Mouse (Mus musculus) macrophage (primary cell): Measurements from ENCODE around the gene Il20rb. TPM values are rescaled to one million over a fixed set of nuclear protein-coding genes. Genes with fewer than 3 reads are reported as not detected.

Experiments used
- H3K27ac ChIP-seq: fragments of 350-480 bp; formaldehyde crosslinking; 2 replicates; pipeline ENCODE4 v1.9.0; 2021
- H3K36me3 ChIP-seq: fragments of 350-480 bp; formaldehyde crosslinking; 2 replicates; pipeline ENCODE4 v1.9.0; 2021; ENCODE audit errors: inconsistent target
- H3K4me3 ChIP-seq: fragments of 350-480 bp; formaldehyde crosslinking; 2 replicates; pipeline ENCODE4 v1.9.0; 2021; ENCODE audit errors: inconsistent target
- H3K79me2 ChIP-seq: fragments of 350-480 bp; formaldehyde crosslinking; 2 replicates; pipeline ENCODE4 v1.9.0; 2021; ENCODE audit errors: inconsistent target
- WGBS: methylation state at CpG from one replicate; pipeline ENCODE4 v1.1.7; 2026; ENCODE audit warnings: inconsistent platforms; ENCODE audit not compliant: missing documents; 5-methylcytosine and 5-hydroxymethylcytosine counted together
- polyA plus RNA-seq: library from polyadenylated mRNA; stranded (reverse); fragments of 250-400 nt; gene quantifications from 3 replicates; pipeline ENCODE4 v1.2.4, GENCODE M21; 2018; ENCODE audit warnings: inconsistent platforms

The Il20rb gene
- polyA plus RNA-seq, 1 experiment from 2014 or later: 1.2 TPM

DNA sequence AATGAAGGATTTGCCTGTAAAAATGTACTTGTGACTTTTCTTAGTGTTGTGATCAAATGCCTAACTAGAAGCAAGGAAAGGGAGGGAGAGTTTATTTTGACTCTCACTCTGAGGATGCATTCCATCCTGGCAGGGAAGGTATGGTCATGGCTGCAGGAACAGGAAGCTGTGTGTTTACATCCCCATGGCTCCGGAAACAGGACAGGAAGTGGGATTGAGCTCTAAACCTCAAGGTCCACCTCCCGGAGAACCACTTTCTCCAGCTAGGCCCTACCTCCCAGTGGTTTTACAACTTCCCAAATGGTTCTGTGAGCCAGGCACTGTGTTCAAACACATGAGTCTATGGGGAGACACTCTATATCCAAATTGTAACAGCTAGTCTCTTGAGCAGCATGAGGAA is 22.8 kb downstream of the Il20rb start:
- Histone ChIP-seq H3K79me2 (no peaks in the 10 kb centered on the region), H3K36me3 (0 out of 2 replicates have a peak, but pooled peaks cover 4% of the 10 kb centered on the region), H3K4me3 (no peak overlapping the region), H3K27ac (no peak overlapping the region)
- WGBS: 5% methylated on average over 2 of the region's 2 CpGs

GRCm38 (mm10) chr9:100462098-100462497 is 24.5 kb downstream of the Il20rb start:
- H3K79me2 ChIP-seq: no peaks in the 10 kb centered on the region
- no peak overlapping the region for H3K4me3 ChIP-seq
- H3K36me3 ChIP-seq: 0 out of 2 replicates have a peak, but pooled peaks cover 4% of the 10 kb centered on the region
- 97% methylated on average over 4 of the region's 4 CpGs for WGBS
- no peak overlapping the region for H3K27ac ChIP-seq

DNA sequence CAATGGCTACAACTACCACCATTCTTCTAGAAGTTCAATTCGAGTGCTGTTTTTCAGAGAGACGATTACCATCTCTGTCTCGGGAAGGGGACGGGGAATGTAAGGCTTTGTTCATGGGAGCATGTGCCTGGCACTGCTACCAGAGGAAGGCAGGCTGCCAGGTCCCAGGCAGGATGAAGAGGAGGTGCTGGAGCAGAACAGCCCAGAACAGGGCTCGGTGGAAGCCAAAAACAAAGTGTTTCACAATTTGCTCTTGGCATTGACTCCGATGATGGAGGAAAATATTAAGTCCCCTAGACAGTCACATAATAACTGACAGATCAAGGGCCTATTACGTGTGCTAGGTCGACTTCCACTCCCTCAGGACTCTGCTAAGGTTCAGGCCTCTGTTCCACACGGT is 24.9 kb downstream of the Il20rb start:
- 88% methylated on average over 9 of the region's 9 CpGs for WGBS
- H3K4me3 ChIP-seq: no peak overlapping the region
- no peaks in the 10 kb centered on the region for H3K79me2 ChIP-seq
- H3K36me3 ChIP-seq: 0 out of 2 replicates have a peak, but pooled peaks cover 4% of the 10 kb centered on the region
- H3K27ac ChIP-seq: no peak overlapping the region

- H3K4me3 ChIP-seq: no peak overlapping the region
- WGBS: 97% methylated on average over 7 of the region's 9 CpGs
Measured at GRCm38 (mm10) chr9:100460203-100460602, 26.4 kb downstream of the Il20rb start.

DNA sequence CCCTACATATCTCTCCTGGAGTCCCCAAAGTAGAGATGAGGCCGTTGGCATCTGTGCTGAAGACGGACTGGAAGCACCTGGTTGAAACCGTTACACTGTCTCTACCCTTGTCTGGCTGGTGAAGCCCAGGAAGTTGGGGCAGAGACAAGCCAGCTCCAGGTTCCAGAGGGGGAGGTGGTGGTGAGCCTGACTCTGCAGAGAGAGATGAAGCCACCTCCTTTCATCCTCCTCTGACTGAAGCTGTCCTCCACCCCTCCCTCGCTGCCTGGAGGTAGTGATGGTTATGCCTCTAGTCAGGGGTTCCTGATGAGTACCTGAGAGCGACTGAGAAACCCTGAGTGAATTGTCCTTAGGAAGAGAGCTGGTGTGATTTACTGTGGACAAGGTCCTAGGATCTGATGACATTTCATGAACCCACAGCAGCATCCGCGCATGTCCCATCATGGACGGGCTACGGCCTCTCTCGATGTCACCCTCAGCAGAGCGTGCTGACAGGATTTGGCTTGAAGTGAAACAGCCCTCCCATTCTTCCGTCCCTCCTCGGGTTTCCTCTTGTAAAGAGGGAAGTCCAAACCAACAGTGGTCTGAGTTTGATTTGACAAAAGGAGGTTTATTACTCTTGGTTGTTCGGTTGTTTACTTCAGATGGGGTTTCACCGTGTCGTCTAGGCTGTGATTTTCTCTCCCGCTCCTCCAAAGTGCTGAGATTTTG is 28.5 kb downstream of the Il20rb start:
- Histone ChIP-seq H3K4me3 (no peak overlapping the region), H3K79me2 (no peaks in the 10 kb centered on the region), H3K36me3 (no peaks in the 10 kb centered on the region), H3K27ac (no peak overlapping the region)
- WGBS: 30% methylated on average over 17 of the region's 17 CpGs

More at GRCm38 (mm10) chr9:100460203-100460602, 26.4 kb downstream of the Il20rb start:
- Histone ChIP-seq H3K27ac (no peak overlapping the region), H3K36me3 (no peaks in the 10 kb centered on the region), H3K79me2 (no peaks in the 10 kb centered on the region)

GRCm38 (mm10) chr9:100454664-100454993 is 32.0 kb downstream of the Il20rb start:
- H3K36me3 ChIP-seq: no peaks in the 10 kb centered on the region
- WGBS: 19% methylated on average over 9 of the region's 9 CpGs
- H3K27ac ChIP-seq: no peak overlapping the region

GRCm38 (mm10) chr9:100453944-100454663 is 32.5 kb downstream of the Il20rb start:
- WGBS: 6% methylated on average over 23 of the region's 25 CpGs
- Histone ChIP-seq H3K27ac (no peak overlapping the region), H3K79me2 (no peaks in the 10 kb centered on the region), H3K36me3 (no peaks in the 10 kb centered on the region), H3K4me3 (peak overlapping the region; percentile 47)

More at GRCm38 (mm10) chr9:100454664-100454993, 32.0 kb downstream of the Il20rb start:
- Histone ChIP-seq H3K79me2 (no peaks in the 10 kb centered on the region), H3K4me3 (peak overlapping the region; percentile 47)

DNA sequence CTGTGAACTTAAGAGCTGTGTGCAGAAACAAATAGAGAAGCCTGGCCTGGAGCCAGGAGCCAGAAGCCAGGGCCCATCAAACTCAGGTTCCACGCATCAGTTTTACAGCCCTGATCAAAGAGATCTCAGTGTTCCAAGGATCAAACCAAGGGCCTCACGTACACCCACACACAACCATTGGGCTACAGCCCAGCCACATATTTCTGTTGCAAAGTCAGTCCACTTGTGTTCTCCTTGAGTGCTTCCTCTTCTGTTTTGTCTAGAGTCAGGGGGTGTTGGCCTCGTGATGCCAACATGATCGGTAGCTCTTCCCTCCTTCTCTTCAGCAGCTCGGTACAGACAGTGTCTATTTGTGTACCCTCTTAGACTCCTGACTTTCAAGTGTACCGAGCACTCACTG is 34.2 kb downstream of the Il20rb start:
- H3K4me3 ChIP-seq: no peak overlapping the region
- 30% methylated on average over 6 of the region's 6 CpGs for WGBS
- H3K79me2 ChIP-seq: no peaks in the 10 kb centered on the region
- H3K36me3 ChIP-seq: no peaks in the 10 kb centered on the region
- no peak overlapping the region for H3K27ac ChIP-seq

- Histone ChIP-seq H3K36me3 (no peaks in the 10 kb centered on the region), H3K27ac (no peak overlapping the region), H3K4me3 (peak overlapping the region; percentile 42), H3K79me2 (no peaks in the 10 kb centered on the region)
- WGBS: under 1% methylated on average over 29 of the region's 32 CpGs
Measured at GRCm38 (mm10) chr9:100446059-100446686, 40.4 kb downstream of the Il20rb start.

- H3K36me3 ChIP-seq: no peaks in the 10 kb centered on the region
- no peak overlapping the region for H3K4me3 ChIP-seq
- 35% methylated on average over 9 of the region's 9 CpGs for WGBS
- H3K27ac ChIP-seq: peak overlapping the region; percentile 54
- H3K79me2 ChIP-seq: no peaks in the 10 kb centered on the region
Measured at GRCm38 (mm10) chr9:100440111-100440790, 46.3 kb downstream of the Il20rb start.

- 77% methylated on average over 8 of the region's 8 CpGs for WGBS
- Histone ChIP-seq H3K4me3 (no peak overlapping the region), H3K79me2 (no peaks in the 10 kb centered on the region), H3K36me3 (no peaks in the 10 kb centered on the region), H3K27ac (peak overlapping the region; percentile 54; the same call in 1 of the 2 replicates)
Measured at GRCm38 (mm10) chr9:100439481-100439880, 47.1 kb downstream of the Il20rb start.

- no peaks in the 10 kb centered on the region for H3K36me3 ChIP-seq
- 98% methylated on average over 10 of the region's 10 CpGs for WGBS
- H3K79me2 ChIP-seq: no peaks in the 10 kb centered on the region
- no peak overlapping the region for H3K4me3 ChIP-seq
- no peak overlapping the region for H3K27ac ChIP-seq
Measured at GRCm38 (mm10) chr9:100438994-100439393, 47.6 kb downstream of the Il20rb start.

DNA sequence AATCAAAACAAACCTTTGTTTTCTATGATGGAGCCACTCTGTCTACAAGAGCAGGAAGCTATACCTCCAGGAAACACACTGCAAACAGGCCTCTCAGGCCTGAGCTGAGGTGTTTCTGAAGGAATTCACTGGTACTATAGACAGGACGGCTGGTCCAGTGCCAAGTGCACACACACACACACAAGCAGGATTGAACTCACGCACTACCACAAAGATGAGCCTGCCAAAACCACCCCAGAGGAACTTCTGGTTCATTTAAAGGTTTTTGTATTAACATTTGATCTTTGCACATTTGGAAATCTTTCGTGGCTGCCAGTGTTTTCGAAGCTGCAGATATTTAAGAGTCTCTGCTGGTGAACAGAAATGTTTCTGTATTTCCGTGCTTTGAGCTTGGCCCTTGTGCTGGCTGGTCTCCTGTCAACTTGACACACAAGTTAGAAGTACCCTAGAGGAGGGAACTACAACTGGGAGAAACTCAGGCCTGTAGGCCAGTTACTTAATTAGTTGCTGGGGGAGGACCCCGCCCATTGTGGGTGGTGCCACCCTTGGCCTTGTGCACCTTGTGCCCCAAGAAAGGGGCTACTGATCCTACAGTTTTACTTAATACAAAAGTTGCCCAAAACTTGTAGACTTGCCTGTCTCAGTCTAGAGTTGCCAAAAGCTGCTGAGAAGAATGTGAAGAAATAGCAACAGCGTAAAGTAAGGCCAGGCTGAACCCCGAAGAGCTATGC is 49.6 kb downstream of the Il20rb start:
- WGBS: 97% methylated on average over 8 of the region's 8 CpGs
- no peaks in the 10 kb centered on the region for H3K79me2 ChIP-seq
- no peaks in the 10 kb centered on the region for H3K36me3 ChIP-seq
- no peak overlapping the region for H3K27ac ChIP-seq
- no peak overlapping the region for H3K4me3 ChIP-seq

- H3K36me3 ChIP-seq: no peaks in the 10 kb centered on the region
- no peaks in the 10 kb centered on the region for H3K79me2 ChIP-seq
- WGBS: 94% methylated on average over 2 of the region's 2 CpGs
- H3K4me3 ChIP-seq: no peak overlapping the region
- no peak overlapping the region for H3K27ac ChIP-seq
Measured at GRCm38 (mm10) chr9:100431355-100431754, 55.2 kb downstream of the Il20rb start.
